Mouse (Mus musculus) liver, embryonic 14.5 days (tissue): ENCODE results near the gene 2810006K23Rik. TPM values are rescaled to one million over a fixed set of nuclear protein-coding genes. Genes with fewer than 3 reads are reported as not detected.

Experiments used
- ATAC-seq: fragments of 200-750 bp; cut with Nextera tagmentation; 2 replicates; pipeline ENCODE4 v1.8.0; 2017; ENCODE audit warnings: moderate number of reproducible peaks, mild to moderate bottlenecking, moderate library complexity; ENCODE audit not compliant: insufficient read depth
- DNase-seq, 3 experiments: peaks; one replicate each; pipeline ENCODE4 v3.0.0-alpha.2; 2012 to 2013; ENCODE audit warnings: low read depth in 3 of 3, low spot score in 3 of 3
- H3K27ac ChIP-seq: fragments of 300-500 bp; sonication (generic); 2 replicates; pipeline ENCODE4 v1.5.1; 2014; ENCODE audit warnings: moderate library complexity, mild to moderate bottlenecking, control low read depth, inconsistent platforms
- H3K27me3 ChIP-seq: fragments of 300-500 bp; sonication (generic); 2 replicates; pipeline ENCODE4 v1.6.1; 2014; ENCODE audit warnings: mild to moderate bottlenecking, low read length, moderate library complexity; ENCODE audit not compliant: control insufficient read depth, insufficient read depth
- H3K36me3 ChIP-seq: fragments of 300-500 bp; sonication (generic); replicated peaks from 2 replicates; pipeline ENCODE4 v1.6.1; 2014; ENCODE audit warnings: low read depth; ENCODE audit not compliant: control insufficient read depth, insufficient read depth
- H3K4me1 ChIP-seq, 2 experiments: fragments of 200-500 bp in 1 of 2; fragments of 300-500 bp in 1 of 2; sonication (generic) in 1 of 2; replicated peaks; 2 replicates each; pipeline ENCODE4 v1.6.1; 2012 to 2014; ENCODE audit warnings: antibody characterized with exemption in 1 of 2, inconsistent platforms in 1 of 2, low read length in 1 of 2; ENCODE audit not compliant: control insufficient read depth in 2 of 2, insufficient read depth in 2 of 2
- H3K4me2 ChIP-seq: fragments of 300-500 bp; sonication (generic); 2 replicates; pipeline ENCODE4 v1.6.1; 2014; ENCODE audit warnings: low read depth, mild to moderate bottlenecking, control low read depth, moderate library complexity
- H3K4me3 ChIP-seq, 2 experiments: fragments of 200-500 bp in 1 of 2; fragments of 300-500 bp in 1 of 2; sonication (generic) in 1 of 2; 2 replicates each; pipeline ENCODE4 v1.5.1; 2012 to 2014; ENCODE audit warnings: low read depth in 2 of 2, low read length in 2 of 2, mild to moderate bottlenecking in 2 of 2, control low read depth in 1 of 2, inconsistent platforms in 1 of 2, moderate library complexity in 1 of 2; ENCODE audit not compliant: insufficient read depth in 1 of 2
- H3K9ac ChIP-seq: fragments of 300-500 bp; sonication (generic); replicated peaks from 2 replicates; pipeline ENCODE4 v1.6.1; 2014; ENCODE audit warnings: mild to moderate bottlenecking, control low read depth, moderate library complexity
- H3K9me3 ChIP-seq: fragments of 300-500 bp; sonication (generic); 2 replicates; pipeline ENCODE4 v1.6.1; 2016; ENCODE audit warnings: low read length, mixed read lengths; ENCODE audit not compliant: control insufficient read depth
- CTCF ChIP-seq: IDR thresholded peaks from 2 replicates; pipeline ENCODE4 v1.5.1; 2016; ENCODE audit warnings: antibody characterized with exemption, low read depth, control low read depth
- EP300 ChIP-seq: IDR thresholded peaks from 2 replicates; pipeline ENCODE4 v1.6.1; 2016; ENCODE audit warnings: antibody characterized with exemption, low read depth
- WGBS: fragments of 180-500 bp; shearing (Covaris S2); extraction: QIAGEN DNeasy Blood & Tissue Kit; methylation state at CpG from one replicate; pipeline ENCODE4 v1.1.7; 2014; ENCODE audit not compliant: insufficient replicate concordance; 5-methylcytosine and 5-hydroxymethylcytosine counted together
- polyA plus RNA-seq, 2 experiments: library from polyadenylated mRNA; depleted of rRNA in 1 of 2; stranded (reverse) in 1 of 2; unstranded in 1 of 2; fragments of >200 nt; fragmentation: Nextera tagmentation in 1 of 2; extraction: Ambion mirVana in 1 of 2; gene quantifications; 2 replicates each; pipeline versions ENCODE4 v1.2.1 to v1.2.3; 2012 to 2014

2810006K23Rik gene
- polyA plus RNA-seq, 2 experiments, result 3.4 to 4.0 TPM

GRCm38 (mm10) chr5:124352141-124352920 is 24.4 kb downstream of the 2810006K23Rik start:
- WGBS, result 5% methylated on average over 27 of the region's 30 CpGs
- no peak; the same call in 1 of the 2 replicates for TF ChIP-seq CTCF
- TF ChIP-seq EP300, result no peak
- peak overlapping the region; percentile 90 for H3K9ac ChIP-seq

GRCm38 (mm10) chr5:124353011-124353725 is 25.3 kb downstream of the 2810006K23Rik start:
- no peak for DNase-seq
- Histone ChIP-seq H3K4me1 (peaks cover 8 to 11% of the 10 kb centered on the region in 2 experiments), H3K4me3 (peak overlapping the region; percentile 70 to 83), H3K36me3 (peaks cover 12% of the 10 kb centered on the region), H3K9me3 (no peaks in the 10 kb centered on the region), H3K27me3 (no peaks in the 10 kb centered on the region), H3K9ac (peak overlapping the region; percentile 90), H3K4me2 (peak overlapping the region; percentile 72), H3K27ac (peak overlapping the region; percentile 19)
- under 1% methylated on average over 32 of the region's 32 CpGs for WGBS
- peak; percentile 14; the same call in 1 of the 2 replicates for ATAC-seq
- TF ChIP-seq CTCF (no peak), EP300 (no peak)

More at GRCm38 (mm10) chr5:124352141-124352920, 24.4 kb downstream of the 2810006K23Rik start:
- Histone ChIP-seq H3K27me3 (no peaks in the 10 kb centered on the region), H3K4me1 (peaks cover 8 to 11% of the 10 kb centered on the region in 2 experiments), H3K4me3 (peak overlapping the region; percentile 70 to 83), H3K27ac (no peak overlapping the region), H3K36me3 (peaks cover 15% of the 10 kb centered on the region), H3K9me3 (no peaks in the 10 kb centered on the region), H3K4me2 (peak overlapping the region; percentile 72)
- ATAC-seq (peak; percentile 44), DNase-seq (peak in 1 of 3 experiments; percentile 43)

- Histone ChIP-seq H3K9me3 (no peaks in the 10 kb centered on the region), H3K27me3 (no peaks in the 10 kb centered on the region), H3K27ac (peak overlapping the region; percentile 54), H3K4me2 (peak overlapping the region; percentile 72), H3K36me3 (peaks cover 5% of the 10 kb centered on the region), H3K4me3 (peak overlapping the region; percentile 70 to 83), H3K4me1 (peaks cover 8 to 11% of the 10 kb centered on the region in 2 experiments), H3K9ac (peak overlapping the region; percentile 90)
- TF ChIP-seq EP300 (no peak), CTCF (peak; percentile 61)
- DNase-seq, result peak in 1 of 3 experiments; percentile 42
- ATAC-seq, result peak; percentile 61
- WGBS, result under 1% methylated on average over 85 of the region's 132 CpGs
Measured at GRCm38 (mm10) chr5:124353726-124354547, 26.0 kb downstream of the 2810006K23Rik start.

- Histone ChIP-seq H3K27ac (peak overlapping the region; percentile 9; the same call in 1 of the 2 replicates), H3K4me3 (peak overlapping the region; percentile 69 to 83), H3K27me3 (no peaks in the 10 kb centered on the region), H3K36me3 (no peaks in the 10 kb centered on the region), H3K9me3 (no peaks in the 10 kb centered on the region), H3K4me2 (peak overlapping the region; percentile 72), H3K9ac (peak overlapping the region; percentile 90), H3K4me1 (peaks cover 8 to 11% of the 10 kb centered on the region in 2 experiments)
- DNase-seq (peak in 2 of 3 experiments; percentile 32 to 45), ATAC-seq (peak; percentile 73)
- under 1% methylated on average over 29 of the region's 60 CpGs for WGBS
- TF ChIP-seq CTCF (no peak), EP300 (no peak)
Measured at GRCm38 (mm10) chr5:124354574-124355424, 26.9 kb downstream of the 2810006K23Rik start.
